Mouse (Mus musculus) cerebellum, adult 9-11 months (tissue): Measurements from ENCODE around the gene Olfr691.
"Not testable (repeated sequence)": the region's sequence is repeated elsewhere in the genome, so short reads cannot be mapped to it uniquely, and the experiment has no call there.

Experiments used
- DNase-seq: peaks from one replicate; pipeline ENCODE4 v3.0.0; 2022

The Olfr691 gene

DNA sequence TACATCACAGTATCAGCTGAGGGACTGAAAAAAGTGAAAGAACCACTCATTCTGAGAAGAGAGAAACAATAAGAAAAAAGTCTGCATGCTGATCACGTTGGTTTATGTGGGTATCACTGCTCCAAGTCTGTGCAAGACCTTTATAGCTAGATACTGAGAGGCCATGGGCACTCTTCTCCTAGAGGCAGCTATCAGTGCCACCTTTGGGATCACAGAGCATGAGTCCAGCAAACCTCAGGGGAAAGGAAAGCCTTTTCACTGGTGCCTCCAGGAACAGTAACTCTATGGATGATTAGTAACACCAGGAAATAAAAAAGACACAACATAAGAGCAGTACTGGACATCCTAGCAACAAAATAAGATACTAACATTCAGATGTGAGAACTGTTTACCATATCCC, at the start of gene Olfr691:
Gene Olfr691, minus strand, starts transcription at position 101 of the 400 bp plus-strand sequence.
- no peak for DNase-seq

DNA sequence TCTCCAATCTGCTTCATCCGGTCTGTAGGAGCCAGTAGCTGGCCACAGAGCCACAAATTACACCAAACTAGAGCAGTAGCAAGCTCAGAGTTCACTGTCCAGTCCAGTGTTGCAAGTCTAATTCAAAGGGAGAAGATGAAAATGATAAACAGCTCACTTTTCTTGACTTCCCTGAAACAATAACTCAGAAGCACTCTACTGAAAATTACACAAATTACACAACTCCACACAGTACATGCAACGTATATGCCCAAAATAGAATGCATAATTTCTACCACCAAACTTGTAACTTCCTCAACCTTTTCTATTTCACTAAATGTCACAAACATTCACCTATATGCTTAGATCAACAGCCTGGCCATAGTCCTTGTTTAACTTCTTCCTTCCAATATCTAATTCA, 48.2 kb upstream of the Olfr691 start:
- no peak for DNase-seq

DNA sequence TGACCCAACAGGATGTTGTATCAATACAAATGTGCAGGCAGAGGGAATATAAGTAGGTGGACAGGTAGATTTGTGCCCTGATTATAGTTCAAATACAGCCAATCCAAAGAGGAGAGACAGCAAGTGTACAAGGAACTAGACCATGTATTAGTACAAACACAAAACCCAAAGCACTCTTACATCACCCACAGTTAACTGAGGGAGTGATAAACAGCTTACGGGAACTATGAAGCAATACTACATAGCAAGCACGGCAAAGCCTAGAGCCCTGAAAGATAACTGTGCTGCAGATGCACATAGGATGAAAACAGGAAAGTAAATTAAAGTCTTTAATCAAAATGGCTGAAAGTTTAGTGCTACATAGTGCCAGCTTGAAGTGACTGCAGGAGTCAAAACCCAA, 45.6 kb upstream of the Olfr691 start:
- no peak for DNase-seq

DNA sequence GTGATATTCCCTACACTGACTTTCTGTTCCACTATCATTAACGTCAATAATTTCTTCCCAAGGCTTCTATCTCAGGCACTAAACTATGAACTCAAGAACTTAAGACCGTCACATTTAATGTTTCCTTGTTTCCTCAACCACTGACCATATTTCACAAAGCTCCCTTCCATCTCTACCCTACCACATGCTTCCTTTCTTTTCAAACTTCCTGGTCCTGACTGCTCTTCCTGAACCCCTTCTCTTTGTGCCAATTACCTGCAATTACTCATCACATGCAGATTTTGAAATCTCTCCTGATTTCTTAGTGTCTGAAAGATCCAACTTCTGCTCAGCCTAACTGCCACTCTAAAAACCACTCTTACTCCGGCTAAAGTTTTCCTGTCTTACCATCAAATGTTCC, 38.3 kb upstream of the Olfr691 start:
- no peak for DNase-seq

DNA sequence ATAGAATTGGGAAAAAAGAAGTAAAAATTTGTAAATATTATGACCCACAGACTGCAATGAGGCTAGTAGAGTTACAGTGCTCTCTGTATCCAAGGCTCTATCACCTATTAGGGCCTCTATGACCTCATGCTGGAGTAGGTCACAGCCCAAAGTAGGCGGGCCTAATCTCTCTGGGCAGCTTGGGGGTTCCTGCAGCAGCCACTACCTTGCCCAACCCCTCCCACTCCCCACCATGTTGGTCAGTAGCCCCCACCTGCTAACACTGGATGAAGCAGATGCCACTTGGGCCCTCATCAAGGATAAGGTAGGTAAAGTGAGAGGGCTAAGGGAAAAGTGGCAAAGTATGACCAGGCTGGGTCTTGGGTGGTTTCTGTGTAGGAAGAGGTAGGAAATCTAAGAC, 32.8 kb upstream of the Olfr691 start, which contains the start of gene Gm5901:
Gene Gm5901, plus strand, starts transcription at position 173 of the 400 bp plus-strand sequence.
- DNase-seq: no peak

DNA sequence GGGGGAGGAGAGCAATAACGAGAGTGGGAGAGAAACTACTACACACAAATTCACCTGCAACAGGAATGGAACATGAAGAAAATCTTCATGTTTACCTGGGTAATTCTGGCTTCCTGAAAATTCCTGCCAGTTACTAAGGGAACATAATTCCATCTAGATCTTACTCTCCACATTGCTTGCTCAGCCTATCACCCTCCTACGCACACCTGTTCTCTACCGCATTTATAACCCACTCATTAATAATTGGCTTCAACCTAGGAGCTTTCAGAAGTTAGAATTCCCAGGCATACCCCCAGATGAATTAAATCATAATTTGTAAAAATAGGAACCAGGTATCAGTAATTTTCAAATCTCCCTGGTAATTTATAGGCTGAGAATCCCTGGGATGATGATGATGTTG, 31.9 kb upstream of the Olfr691 start:
- no peak for DNase-seq

DNA sequence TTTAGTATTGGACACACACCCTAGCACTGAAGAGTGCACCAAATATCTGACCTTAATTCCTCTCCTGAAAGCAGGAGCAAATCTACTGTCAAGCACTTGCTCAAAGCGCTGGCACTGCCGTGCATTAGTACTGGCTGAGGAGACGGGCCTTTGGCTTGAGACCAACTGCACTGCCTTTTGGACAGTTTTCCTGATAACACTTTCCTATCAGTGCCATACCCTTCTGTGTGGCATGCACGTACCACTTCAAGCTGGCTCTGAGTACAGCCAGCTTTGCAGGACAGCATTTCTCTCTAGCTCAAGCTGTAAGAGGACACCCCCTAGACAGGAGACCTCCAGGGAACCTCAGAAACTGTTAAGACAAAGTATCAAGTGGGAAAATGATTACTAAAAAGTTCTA, 31.4 kb upstream of the Olfr691 start:
- no peak for DNase-seq

DNA sequence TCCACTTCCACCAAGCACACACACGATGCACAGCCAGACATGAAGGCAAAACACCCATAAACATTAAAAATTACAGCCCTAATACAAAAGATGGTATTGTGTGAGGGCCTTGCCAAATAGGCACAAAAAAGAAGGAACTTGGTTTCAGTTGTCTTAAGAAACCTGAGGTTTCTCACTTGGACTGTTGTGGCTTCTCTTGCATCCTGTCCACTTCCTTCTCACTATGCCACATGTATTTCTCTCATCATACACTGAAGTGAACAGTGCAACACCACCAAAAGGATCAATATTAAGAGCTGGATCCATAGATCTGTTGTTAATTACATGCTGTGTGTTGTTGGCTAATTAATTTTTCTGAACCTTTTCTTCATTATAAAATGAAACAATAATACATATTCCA, 30.8 kb upstream of the Olfr691 start:
- no peak for DNase-seq

DNA sequence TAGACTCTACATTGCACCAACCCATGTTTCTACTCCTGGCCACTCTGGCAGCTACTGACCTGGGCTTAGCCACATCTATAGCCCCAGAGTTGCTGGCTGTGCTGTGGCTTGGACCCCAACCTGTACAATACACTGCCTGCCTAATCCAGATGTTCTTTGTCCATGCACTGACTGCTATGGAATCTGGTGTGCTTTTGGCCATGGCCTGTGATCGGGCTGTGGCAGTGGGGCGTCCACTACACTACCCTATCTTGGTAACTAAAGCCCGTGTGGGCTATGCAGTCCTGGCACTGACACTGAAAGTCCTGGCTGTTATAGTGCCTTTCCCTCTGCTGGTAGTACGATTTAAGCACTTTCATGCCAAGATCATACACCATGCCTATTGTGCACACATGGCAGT, 26.5 kb upstream of the Olfr691 start:
- DNase-seq: no peak

DNA sequence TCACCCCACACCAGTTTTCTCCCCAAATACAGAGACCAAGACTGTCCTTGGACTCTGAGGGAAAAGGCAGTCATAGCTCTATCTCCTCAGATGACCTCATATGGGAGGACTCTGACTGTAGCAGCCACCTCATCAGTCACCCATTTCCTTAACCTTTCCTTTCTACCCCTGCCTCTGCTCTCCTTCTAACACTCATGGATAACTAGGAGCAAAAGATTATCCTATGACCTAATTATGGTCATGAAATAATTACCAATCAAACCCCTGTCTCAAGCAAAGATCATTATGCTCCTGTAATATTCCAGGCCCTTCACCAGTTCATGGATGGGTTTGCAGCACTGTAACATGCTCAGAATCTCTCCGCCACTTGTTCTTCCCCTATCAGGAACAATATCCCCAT, 25.9 kb upstream of the Olfr691 start, which contains the start of gene Olfr692:
Gene Olfr692, plus strand, starts transcription at position 301 of the 400 bp plus-strand sequence.
- no peak for DNase-seq

DNA sequence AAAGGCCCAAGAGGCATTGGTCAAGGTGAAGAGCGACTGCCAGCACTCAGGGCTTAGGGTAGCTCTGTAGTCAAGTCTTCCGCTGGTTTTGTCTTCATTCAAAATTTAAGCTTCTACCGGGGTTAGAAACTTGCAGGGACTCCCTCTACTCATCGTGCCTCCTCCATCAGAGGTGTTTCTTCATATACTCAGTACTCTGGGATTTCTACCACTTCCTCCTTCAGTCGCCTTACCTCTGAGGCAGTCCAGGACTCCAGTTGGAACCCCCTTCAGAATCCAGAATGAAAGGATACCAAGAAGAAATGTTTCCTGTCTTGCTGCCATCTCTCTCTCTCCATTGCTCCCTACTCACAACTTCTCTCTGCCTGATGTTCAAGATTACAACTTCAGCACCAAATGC, 25.2 kb upstream of the Olfr691 start:
- DNase-seq: no peak

DNA sequence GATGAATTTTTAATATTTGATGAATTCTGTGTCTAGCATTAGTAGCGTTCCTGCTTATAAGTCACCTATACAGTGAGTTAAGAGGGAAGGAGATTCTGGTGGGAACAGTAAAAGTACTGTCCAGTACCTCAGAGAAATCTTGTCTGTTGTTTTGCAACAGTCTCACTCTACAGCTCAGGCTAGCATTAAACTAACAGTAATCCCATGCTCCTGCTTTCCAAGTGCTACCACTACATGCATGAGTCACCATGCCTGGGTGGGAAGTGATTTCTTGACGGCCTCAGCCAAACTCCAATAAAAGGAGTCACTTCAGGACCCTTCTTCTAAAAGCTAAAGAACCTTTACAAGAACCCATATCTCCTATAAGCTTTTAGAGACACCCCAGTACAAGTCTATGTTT, 19.6 kb upstream of the Olfr691 start:
- DNase-seq: no peak

DNA sequence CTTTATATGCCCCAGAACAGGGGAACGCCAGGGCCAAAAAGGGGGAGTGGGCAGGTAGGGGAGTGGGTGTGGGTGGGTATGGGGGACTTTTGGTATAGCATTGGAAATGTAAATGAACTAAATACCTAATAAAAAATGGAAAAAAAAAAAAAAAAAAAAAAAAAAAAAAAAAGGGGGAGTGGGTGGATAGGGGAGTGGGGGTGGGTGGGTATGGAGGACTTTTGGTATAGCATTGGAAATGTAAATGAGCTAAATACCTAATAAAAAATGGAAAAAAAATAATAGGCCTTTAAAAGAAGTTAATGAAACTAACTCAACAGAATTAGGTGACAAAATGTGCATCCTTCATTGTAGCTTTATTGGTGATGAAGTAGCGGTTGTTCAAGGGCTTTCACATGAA, 14.4 kb upstream of the Olfr691 start:
- DNase-seq: not testable (repeated sequence)

DNA sequence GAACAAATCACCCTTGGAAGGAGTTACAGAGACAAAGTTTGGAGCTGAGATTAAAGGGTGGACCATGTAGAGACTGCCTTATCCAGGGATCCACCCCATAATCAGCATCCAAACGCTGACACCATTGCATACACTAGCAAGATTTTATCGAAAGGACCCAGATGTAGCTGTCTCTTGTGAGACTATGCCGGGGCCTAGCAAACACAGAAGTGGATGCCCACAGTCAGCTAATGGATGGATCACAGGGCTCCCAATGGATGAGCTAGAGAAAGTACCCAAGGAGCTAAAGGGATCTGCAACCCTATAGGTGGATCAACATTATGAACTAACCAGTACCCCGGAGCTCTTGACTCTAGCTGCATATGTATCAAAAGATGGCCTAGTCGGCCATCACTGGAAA, 14.0 kb upstream of the Olfr691 start:
- DNase-seq: not testable (repeated sequence)

DNA sequence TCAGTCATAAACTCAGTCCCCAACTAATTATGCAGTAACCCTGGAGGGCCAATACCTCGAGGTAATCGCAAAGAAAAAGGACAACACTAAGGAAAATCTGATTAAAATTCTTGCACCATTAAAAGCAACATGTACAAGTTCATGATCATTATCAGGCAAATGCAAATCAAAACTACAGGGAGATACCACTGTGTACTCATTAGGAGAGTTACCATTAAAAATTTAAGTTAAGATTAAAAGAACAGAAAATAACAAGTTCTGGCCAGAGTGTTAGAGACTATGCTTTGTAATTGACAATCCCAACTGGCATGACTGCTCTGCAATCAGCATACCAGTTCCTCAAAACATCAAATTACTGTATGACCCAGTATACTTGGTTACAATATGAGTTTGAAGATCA, 682 bp upstream of the Olfr691 start:
- no peak for DNase-seq

DNA sequence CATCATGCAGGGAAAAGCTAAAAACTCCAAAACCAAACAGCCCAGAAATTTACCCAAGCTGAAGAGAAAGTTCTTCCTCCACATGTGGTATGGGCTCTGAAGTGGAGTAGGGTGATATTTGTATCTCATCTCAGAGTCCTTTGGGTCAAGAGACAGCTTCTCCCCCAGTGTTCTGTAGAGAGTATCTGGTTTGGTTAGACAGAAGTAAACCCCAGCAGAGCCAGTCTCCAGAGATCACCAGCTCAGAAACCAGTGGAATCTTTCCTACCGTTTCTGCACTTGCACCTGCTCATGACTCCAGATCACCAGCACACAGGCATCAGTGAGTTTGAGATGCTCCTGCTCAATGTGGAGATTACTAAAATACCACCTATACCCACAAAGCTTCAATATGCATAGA, 8.1 kb downstream of the Olfr691 start, which contains the start of gene Olfr690:
Gene Olfr690, minus strand, starts transcription at position 101 of the 400 bp plus-strand sequence.
- DNase-seq: no peak

DNA sequence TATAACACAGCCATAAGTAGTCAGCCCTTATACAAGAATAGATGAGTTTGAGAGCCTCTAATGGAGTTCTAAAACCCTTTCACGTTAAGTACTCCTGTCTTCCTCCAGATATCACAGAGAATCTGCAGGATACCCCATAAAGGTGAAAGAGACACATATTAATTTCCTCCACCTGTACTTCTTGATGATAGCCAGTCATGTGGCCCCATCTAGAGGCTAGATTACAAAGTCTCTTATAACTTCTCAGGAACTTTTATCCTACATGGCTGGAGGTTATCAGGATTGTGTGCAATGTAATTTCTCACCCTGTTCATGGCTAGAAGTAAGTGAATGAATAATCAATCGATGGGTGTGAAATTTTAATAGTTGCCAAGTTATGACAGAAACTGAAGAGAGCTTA, 16.8 kb downstream of the Olfr691 start:
- no peak for DNase-seq

DNA sequence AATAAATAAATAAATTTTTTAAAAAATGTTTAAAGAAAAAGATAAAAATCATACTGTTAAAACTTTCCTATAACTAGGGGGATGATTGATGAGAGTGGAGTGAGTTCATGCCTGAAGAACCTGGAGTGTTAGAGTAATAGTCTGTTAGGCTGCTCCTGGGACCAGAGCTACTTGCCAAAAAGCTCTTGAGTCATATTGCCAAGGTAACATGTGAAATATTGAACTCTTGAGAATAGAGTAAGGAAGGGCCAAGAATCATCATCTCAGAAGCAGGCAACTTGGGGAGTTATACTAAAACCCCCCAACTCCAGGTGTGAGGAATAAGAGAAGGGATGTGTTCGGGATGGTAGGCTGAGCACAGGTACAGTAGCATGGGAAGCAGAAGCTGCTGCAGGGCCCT, 31.2 kb downstream of the Olfr691 start, which contains the start of gene Olfr689:
Gene Olfr689, plus strand, starts transcription at position 301 of the 400 bp plus-strand sequence.
- no peak for DNase-seq

DNA sequence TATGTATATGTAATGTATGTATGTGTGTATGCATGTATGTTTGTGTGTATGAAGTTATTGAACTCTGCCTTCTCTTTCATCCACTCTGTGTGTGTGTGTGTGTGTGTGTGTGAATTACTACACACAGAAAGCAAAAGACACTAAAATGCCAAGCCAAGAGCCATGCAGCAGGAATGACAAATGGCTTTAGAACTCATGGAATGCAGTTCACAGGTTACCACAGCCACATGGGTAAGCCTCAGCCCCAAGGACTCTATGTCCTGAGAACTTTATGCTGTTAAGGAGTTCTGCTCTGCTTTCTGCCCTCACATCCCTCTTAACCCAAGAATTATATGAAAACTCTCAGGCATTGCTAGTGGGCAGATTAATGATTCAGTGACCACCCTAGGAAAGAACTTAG, 52.0 kb downstream of the Olfr691 start:
- no peak for DNase-seq

DNA sequence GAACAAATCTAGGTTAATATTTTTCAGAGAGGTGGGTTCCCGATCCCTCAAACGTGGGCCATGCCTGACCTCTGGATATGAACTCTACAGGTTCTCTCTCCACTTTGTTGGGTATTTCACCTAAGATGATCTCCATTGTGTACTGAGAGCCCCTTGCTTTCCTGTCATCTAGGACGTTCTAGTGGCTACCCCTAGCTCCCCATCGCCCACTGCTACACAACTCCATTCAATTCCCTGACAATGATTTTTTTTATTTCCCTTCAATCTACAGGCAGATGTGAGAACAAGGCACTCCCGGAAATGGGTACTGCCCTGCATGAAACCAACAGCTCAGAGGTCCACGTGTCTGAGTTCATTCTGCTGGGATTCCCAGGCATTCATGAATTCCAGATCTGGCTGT, 54.3 kb downstream of the Olfr691 start, which contains the start of gene Olfr688:
Gene Olfr688, plus strand, starts transcription at position 301 of the 400 bp plus-strand sequence.
- DNase-seq: no peak
